Mouse (Mus musculus) fat pad, adult 2 months (tissue): Measurements from ENCODE around the gene Ccdc194.
"Not testable (repeated sequence)": the region's sequence is repeated elsewhere in the genome, so short reads cannot be mapped to it uniquely, and the experiment has no call there.

Experiments
- DNase-seq: peaks from one replicate; pipeline ENCODE4 v3.0.0-alpha.2; 2011; ENCODE audit warnings: low read depth, low spot score; ENCODE audit errors: extremely low read depth

Gene Ccdc194

GRCm38 (mm10) chr8:71554644-71555043 is 29.1 kb upstream of the Ccdc194 start:
- DNase-seq, result no peak

- DNase-seq, result no peak
Measured at GRCm38 (mm10) chr8:71554001-71554400, 28.5 kb upstream of the Ccdc194 start.

- no peak for DNase-seq
Measured at GRCm38 (mm10) chr8:71552770-71553169, 27.3 kb upstream of the Ccdc194 start.

GRCm38 (mm10) chr8:71550754-71551153 is 25.2 kb upstream of the Ccdc194 start:
- no peak for DNase-seq

GRCm38 (mm10) chr8:71547590-71547989 is 22.1 kb upstream of the Ccdc194 start:
- DNase-seq, result no peak

GRCm38 (mm10) chr8:71545053-71545452 is 19.5 kb upstream of the Ccdc194 start:
- no peak for DNase-seq

- DNase-seq, result no peak
Measured at GRCm38 (mm10) chr8:71543755-71544154, 18.2 kb upstream of the Ccdc194 start.

- DNase-seq, result peak; percentile 95
Measured at GRCm38 (mm10) chr8:71542632-71543343, 17.3 kb upstream of the Ccdc194 start, which contains the start of gene Mvb12a. Gene Mvb12a, plus strand, starts transcription at chr8:71542922.

- DNase-seq, result peak; percentile 39
Measured at GRCm38 (mm10) chr8:71537028-71537867, 11.7 kb upstream of the Ccdc194 start, which contains the start of gene Bst2. Gene Bst2, minus strand, starts transcription at chr8:71537456.

GRCm38 (mm10) chr8:71535663-71536062 is 10.2 kb upstream of the Ccdc194 start:
- no peak for DNase-seq

- no peak for DNase-seq
Measured at GRCm38 (mm10) chr8:71534263-71534810, 8.8 kb upstream of the Ccdc194 start.

- not testable (repeated sequence) for DNase-seq
Measured at GRCm38 (mm10) chr8:71530735-71531467, 5.4 kb upstream of the Ccdc194 start.

GRCm38 (mm10) chr8:71528362-71529073 is 3.0 kb upstream of the Ccdc194 start:
- no peak for DNase-seq

- DNase-seq, result no peak
Measured at GRCm38 (mm10) chr8:71527162-71527870, 1.8 kb upstream of the Ccdc194 start.

- no peak for DNase-seq
Measured at GRCm38 (mm10) chr8:71526272-71526671, 761 bp upstream of the Ccdc194 start.

- DNase-seq, result no peak
Measured at GRCm38 (mm10) chr8:71521634-71522033, 3.9 kb downstream of the Ccdc194 start.

- not testable (repeated sequence) for DNase-seq
Measured at GRCm38 (mm10) chr8:71519037-71519825, 6.3 kb downstream of the Ccdc194 start.

GRCm38 (mm10) chr8:71516786-71517185 is 8.7 kb downstream of the Ccdc194 start:
- DNase-seq, result no peak

GRCm38 (mm10) chr8:71515043-71515442 is 10.5 kb downstream of the Ccdc194 start:
- no peak for DNase-seq
